Mouse (Mus musculus) testis, adult 2 months (tissue): ENCODE results near the gene Slc10a4.

Experiments used
- CTCF ChIP-seq: fragments of 200-500 bp; IDR thresholded peaks from 2 replicates; pipeline ENCODE4 v1.5.1; 2012; ENCODE audit warnings: low read depth, mild to moderate bottlenecking, inconsistent platforms, low read length, moderate library complexity; ENCODE audit not compliant: control insufficient read depth, insufficient read depth, insufficient replicate concordance
- POLR2A ChIP-seq: fragments of 200-500 bp; IDR thresholded peaks from 2 replicates; pipeline ENCODE4 v1.6.1; 2012; ENCODE audit warnings: low read depth, mild to moderate bottlenecking, inconsistent platforms, low read length, moderate library complexity; ENCODE audit not compliant: control insufficient read depth

GRCm38 (mm10) chr5:72976539-72976938 lies 30.1 kb upstream of the Slc10a4 start:
- TF ChIP-seq CTCF (no peak), POLR2A (no peak)
